Mouse (Mus musculus): ENCODE data around the gene Rfx3.
A peak's percentile ranks its signal among the peaks of the same experiment; 100 is the strongest.

DNA sequence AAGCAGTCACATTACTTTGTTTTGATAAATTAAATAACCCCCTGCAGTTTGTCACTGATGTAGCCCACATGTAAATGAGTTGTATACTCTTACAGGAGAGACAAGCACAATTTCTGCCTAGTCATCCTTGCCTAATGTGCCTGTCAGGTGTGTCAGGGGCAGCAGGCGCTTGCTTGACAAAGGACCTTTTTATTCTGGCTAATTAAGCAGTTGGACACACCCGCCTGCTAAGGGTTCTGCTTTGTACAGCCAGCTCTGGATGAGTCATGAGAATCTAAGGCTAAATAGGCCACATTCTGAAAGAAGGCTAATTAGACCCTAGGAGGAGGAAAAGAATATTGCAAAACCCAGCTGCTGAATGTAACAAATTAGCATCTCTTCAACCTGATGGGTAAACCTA, 106.3 kb downstream of the Rfx3 start:
- TF ChIP-seq ZNF384 (IDR thresholded peaks at IDR 0.05; ENCODE audit: low read depth, low read length) (no peak), CHD2 (IDR thresholded peaks at IDR 0.05; ENCODE audit: low read depth, low read length) (peak; percentile 37; the same call in 1 of the 2 replicates)
